Mouse (Mus musculus): ENCODE measurements around the gene Tcl1. TPM values are rescaled to one million over a fixed set of nuclear protein-coding genes. Genes with fewer than 3 reads are reported as not detected.
"Not testable (repeated sequence)": the region's sequence is repeated elsewhere in the genome, so short reads cannot be mapped to it uniquely, and the experiment has no call there.

Tcl1 gene
- total RNA-seq (2022) = not detected

DNA sequence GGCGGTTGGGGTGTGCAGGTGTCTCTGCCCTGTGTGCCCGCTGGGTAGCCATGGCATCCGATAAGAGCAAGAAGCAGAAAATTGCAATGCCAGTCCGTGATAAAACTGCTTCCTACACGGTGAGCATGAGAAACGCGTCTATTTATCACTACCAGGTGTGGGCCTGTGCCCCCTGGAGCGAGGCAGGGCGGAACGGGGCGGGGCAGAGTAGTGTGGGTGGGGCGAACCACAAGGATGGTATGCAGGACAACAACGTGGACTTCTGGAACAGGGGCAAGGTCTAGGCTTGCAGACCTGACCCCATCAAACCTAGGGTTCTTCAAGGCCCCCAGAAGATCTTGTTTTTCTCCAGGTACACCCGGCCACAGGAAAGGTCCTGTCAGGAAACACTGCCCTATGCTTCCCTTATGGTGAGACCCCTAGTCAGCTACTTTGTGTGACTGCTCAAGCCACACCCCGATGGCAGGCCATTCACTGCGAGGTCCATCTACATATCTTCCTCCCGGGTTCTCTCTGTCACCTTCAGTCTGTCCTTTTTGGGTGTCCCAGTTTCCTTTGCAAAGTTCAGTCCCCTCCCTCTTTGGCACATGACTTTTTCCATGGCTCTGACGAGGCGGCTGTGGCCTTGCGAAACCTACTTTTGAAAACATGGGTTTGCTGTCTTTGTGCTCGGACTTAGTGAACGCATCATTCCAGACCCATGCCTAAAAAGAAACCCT, at the start of gene Tcl1:
Tcl1 (minus strand) TSS at position 193 of the 719 bp plus-strand sequence.
- no peak for DNase-seq

DNA sequence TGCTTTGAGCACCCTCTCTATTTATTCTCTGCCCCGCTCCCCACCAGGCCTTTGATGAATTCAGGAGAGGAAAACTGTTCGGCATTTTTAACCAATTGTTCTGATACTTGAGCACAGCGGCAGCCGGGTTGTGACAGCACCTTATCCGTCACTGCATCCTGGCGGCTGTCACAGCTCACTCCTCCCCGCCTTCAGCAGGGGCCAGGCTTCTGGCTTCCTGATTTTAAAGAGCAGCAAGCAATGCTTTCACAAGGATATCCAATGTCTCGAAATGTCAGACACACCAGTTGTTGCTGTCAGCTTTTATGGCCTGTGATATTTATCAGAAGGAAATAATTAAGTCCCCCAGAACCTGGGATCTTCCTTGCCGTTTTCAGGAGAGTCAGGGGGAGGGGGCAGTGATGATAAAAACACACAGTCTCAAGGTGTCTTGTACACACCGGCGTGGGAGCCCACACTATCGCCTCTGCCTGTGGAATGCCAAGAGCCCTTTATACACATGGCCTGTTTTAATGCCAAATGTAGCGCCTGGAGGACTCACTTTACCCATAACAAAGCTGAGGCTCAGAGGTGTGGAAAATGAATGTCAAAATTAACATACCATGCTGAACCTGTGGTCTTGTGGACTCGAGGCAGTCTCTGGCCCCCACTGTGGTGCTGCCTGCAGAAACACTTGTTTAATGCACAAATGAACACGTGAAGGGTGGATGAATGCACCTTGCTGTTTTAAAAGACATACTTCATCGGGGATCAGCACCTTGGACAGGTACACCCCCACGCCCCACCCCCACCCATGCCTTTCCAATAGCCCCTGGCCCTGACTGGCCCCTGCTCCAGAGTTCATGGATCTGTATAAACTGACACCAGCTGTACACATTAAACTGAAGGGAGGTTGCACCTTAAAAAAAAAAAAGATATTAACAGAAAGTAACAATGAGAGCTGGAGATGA, 48.7 kb upstream of the Tcl1 start:
- no peak for DNase-seq

DNA sequence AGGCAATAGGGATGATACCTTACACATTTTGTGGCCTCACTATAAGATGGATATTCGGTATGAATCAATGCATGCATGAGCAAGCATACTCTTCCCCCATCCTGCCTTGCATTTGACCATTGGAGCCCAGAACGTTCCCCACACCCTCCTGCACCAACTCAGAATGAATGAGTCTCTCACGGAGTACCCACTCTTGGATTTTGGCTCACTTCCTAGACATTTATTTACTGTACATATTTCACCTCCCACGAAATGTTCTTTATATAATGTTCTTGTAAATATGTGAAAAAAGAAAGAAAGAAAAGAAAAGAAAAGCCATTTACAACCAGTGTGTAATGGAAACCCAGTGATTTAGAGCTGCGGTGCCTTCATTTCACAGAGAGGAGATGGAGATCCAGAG, 44.5 kb upstream of the Tcl1 start:
- no peak for DNase-seq

DNA sequence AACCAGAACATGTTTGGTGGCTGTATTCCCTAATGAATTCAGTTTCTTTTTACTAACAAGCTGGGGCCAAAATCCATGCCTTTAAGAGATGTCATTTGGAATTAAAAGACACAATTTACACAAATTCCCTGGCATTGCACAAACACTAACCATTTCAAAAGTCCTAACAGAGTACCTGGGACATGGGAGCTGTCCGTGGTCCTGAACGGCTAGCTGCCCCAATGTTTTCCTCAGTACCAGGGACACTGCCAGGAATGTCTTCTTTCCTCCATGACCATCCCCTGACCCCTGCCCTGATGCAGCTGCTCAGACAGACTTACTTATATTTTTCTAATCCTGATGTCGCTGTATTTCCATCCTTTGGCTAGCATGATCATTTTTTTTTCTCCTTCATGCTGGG, 43.5 kb upstream of the Tcl1 start:
- peak; percentile 5 for DNase-seq

DNA sequence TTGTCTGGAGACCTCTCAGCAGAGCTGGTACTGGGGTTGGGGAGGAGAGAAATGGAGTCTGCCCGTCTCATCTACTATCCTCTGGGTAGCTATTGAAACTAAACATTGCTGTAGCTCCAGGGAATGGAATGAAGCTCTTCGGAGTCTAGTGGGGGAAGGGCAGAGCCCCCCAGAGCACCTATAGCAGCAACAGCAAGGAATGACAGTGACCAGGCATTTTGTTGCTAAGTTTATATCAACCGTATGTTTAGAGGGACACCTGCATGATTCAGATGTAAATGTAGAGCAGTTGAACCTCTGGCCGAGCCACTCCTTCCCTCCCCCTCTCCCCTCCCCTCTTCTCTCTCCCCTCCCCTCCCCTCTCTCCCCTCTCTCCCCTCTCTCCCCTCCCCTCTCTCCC, 36.6 kb upstream of the Tcl1 start:
- no peak for DNase-seq

DNA sequence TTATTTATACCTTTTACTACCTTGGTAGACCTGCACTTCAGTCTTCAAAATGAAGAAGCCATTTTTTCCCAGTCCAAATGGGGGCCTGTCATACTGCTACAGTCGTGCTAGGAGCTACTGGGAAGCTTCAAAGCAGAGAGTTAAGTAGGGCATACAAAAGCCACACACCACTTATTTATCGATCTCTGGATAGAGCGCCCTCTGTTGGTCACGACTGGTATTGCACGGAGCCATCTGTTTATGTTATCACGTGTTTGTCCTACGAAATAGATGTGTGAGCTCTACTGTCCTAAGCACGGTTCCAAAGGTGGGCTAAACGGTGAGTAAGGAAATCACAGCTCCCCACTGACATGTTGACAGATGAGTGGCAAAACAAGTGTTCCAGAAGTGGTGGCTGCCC, 36.2 kb upstream of the Tcl1 start:
- DNase-seq = no peak

DNA sequence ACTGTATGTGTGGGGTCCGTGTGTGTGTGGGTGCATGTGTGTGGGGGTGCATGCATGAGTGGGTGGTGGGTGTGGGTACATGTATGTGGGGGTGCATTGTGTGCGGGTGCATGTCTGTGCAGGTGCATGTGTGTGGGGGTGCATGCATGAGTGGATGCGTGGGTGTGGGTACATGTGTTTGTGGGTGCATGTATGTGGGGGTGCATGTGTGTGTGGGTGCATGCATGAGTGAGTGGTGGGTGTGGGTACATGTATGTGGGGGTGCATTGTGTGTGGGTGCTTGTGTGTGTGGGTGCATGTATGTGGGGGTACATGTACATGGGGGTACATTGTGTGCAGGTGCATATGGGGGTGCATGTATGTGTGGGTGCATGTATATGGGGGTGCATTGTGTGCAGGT, 31.2 kb upstream of the Tcl1 start:
- no peak for DNase-seq

DNA sequence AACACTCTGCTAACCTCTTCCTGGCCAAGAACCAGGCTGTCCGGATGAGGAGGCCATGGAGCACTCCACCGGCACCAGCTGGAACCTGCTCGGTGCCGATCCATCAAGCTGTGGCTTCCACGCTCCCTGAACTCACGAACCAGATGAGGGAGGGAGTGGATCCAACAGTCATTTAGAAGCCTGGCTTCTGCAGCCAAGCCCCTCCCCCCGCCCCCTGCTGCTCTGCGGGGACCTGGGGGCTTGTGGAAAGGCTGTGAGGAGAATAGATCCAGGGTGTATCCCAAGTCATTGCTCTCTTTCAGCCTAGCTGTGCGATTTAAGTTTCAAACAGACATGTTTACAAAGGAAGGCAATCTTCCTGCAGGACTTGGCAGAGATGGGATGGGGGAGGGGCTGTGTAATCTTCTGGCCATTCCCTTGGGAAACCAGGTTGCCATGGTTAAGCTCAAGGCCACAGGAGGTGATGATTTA, 26.2 kb upstream of the Tcl1 start:
- DNase-seq = no peak

DNA sequence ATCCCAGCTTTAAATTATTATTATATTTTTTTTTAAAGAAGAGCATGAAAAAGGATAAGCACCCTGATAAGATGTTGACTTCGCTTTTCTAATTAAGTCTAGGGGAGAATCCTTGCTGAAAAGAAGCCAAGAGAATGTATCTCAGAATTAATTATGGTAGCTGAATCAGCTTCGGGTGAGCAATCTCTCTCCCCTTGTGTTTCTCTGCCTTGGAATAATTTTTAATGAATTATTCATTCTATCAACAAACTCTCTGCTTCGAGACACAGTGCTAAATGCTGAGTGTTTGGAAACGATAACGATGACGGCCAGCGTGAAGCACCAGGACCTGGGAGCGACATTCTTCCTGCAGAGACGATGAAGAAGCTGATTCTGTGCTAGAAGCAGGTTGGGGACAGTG, 16.5 kb upstream of the Tcl1 start:
- no peak for DNase-seq

DNA sequence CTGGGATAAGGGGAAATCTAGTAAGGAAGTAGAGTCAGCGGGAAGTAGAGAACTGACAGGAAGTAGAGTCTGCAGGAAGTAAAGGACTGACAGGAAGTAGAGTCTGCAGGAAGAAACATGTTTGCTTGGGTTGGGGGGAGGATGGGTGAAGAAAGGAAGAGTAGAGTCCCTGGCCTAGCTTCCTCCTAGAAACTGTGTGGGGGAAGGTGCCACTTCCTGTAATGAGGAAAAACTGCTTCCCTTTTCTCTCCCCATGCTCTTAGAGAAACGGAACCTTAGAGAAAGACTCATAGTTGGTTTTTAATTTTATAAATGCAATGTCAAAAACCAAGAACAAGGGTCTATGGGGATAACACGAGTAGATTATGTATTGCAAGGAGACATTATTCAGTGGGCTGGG, 12.5 kb upstream of the Tcl1 start:
- DNase-seq = no peak

DNA sequence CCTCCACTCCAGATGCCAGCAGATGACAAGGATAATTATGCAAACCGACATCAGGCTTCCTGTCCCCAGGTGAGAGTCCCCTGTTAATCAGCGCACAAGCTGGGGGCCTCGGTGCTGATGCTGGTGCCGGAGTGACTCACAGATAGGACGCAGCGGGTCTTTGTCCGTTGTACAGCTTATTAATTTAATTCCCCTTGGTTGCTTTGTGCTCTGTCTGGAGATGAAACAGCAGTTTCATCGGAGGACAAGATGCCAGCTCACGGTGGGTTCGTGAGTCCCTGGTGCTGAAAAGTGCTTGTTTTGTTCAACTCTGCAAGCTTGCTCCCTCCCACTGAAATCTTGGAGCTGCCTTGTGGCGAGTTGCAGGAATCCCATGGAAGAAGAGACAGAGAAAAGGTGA, 11.8 kb upstream of the Tcl1 start:
- no peak for DNase-seq

DNA sequence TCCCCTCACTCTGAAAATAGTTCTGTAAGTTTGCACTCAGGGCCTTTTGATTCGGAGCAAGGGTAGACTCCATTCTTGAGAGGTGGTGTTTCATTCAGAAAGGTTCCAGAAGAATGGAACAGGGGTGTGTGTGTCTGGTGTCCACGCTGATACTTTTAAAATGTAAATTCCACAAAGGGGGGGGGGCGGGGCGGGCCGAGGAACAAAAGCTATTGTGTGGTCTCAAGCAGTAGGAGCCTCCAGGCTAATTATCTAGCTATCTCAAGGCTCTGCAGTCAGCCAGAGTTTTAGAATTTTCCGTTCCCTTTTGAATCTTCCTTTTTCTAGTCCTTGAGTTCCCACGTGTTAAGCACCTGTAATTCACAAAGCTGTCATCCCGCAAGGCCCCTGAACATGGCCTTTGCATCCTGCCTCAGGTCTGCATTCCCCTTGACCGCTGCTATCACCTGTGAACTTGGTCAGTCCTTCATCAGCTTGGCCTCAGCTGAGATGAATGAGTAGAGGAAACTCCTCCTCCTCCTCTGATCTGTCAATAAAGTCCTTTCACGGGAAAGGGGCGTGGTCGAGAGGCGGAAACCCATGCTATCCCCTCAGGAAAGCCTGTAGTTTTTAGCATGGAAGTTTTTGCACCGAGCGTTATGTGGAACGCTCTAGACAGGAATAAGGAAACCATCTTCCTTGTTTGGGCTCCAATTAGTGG, 2.2 kb upstream of the Tcl1 start:
- no peak for DNase-seq

DNA sequence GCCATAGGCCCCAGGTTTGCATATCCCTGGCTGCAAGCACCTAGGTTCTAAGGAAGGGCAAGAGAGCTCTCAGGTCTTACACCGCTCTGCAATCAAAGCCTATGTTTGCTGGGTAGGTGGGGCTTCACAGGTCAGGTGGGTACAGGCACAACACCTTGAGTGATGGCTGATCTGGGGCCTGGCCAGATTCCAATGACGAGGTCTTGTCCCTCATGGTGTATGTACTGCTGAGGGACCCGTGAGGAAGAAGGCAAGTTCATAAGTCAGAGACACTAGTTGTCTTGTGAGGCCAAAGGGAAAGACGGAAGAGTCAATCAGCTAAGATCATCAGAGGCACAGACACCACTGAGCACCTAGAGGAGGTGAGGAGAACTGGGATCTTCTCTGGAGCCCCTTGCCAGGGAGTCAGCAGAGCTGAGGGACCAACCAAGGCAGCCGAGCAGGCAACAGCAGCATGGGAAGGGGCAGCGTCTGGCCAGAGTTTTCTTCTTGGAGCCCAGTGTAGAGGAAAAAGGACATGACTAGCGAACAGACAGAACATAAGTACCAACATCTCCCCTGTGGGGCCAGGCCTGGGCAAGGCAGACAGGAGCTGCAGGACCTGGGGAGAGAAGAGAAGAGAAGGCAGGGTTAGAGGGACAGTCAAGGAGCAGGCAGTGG, 5.4 kb downstream of the Tcl1 start:
- no peak for DNase-seq

DNA sequence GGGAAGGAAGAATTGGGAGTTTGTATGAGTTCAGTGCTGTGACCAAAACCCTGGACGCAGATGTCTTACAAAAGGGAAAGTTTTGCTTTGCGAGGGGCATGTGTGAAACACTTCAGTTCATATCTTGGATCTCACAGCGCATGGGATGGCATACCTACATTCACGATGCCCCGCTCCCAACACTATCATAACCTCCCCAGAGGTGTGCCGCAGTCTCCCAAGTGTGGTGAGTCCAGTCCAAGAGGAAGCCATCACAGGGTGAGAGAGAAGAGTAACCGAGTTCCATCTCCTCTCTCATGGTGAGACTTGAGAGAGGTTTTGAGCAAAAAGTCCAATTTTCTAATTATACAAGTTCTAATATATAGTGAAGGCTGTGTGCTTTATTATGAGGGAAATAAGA, 13.4 kb downstream of the Tcl1 start:
- no peak for DNase-seq

DNA sequence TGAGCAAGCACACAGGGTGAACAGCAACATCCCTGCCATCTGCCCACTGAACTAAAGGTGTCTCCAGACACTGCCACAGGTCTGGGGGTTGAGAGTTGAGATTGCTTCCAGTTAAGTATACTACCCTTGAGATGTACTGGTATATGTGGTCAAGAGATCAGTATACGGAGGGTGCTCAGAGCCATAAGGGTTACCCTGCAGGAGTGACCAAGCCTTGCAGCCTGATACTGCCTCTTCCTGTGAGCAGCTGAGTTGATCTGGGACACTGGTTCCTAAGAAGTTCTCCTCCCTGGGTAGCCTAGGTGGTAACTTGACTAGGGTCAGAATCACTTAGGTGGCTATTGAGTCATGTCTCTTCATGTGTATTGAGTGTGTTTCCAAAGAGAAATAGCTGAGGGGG, 14.2 kb downstream of the Tcl1 start:
- DNase-seq = no peak

DNA sequence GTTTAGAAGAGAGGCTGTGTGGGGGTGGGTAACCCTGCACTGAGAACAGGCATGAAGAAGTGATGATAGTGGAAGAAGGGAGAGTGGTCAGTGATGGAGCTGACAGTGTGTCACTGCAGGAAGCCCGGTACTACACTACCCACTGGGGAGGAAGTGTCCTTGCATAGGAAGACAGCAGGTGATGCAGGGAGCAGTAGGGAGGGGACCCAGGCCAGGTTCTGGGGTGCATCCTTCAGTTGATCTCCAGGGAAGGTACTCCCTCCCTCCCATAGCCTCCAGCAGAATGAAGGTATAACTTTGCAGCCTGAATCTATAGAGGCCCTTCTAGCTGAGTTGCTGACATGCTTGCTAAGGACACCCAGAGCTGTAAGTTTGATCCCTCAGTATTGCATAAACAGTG, 15.5 kb downstream of the Tcl1 start:
- no peak for DNase-seq

DNA sequence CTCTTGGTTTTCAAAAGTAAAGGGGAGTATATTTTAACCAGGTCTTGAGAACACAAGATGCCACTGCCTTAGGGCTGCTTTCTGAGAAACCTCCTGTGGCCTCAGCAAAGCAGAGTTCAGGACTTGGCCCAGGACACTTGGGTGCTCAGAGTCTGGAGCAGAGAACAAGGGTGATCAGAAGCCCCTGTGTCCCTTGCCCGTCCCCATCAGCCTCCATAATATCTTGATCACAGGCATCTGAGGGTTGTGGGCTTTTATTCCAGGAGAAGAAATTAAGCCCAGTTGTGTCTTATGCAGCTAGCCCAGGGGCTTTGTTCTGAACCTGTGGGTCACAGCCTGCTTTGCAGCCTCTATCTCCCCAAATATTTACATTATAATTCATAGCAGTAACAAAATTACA, 20.9 kb downstream of the Tcl1 start, which contains the start of gene Tcl1b4:
Tcl1b4 (plus strand) TSS at position 301 of the 400 bp plus-strand sequence.
- DNase-seq = not testable (repeated sequence)

DNA sequence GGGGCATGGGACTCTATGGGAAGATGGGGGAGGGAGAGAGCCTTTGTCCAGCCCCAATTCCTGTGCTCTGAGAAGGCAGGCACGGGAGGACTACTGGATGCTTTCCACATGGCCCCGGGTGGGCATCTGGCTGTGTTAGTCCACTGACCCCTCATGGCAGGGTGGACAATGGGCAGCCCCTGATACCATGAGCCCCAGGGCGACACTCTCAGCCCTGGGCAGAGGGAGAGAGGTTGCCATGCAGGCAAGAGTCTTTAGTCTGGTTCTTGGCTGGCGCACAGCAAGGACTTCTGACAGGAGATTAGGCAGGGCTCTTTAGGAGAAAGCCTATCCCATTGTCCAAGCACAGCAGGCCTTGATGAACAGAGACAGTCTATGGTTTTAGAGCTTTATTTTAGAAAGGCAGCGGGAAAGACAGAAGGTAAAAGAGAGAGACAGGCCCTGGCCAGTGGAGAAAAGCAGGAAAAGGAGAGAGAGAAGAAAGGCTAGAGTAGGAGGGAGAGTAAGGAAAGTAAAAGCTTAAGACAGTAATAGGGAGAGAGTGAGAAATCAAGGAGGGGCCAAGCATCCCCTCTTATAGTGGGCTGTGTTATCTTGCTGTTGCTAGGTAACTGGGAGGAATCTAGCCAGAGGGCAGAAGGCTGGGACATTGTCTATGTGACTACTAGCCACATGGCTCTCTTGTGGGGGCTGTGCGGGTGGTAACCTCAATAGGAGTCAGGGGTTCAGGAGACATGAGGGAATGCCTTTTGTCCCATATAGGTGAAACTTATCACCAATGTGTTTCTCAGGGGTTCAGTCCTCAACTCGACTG, 22.7 kb downstream of the Tcl1 start:
- DNase-seq = not testable (repeated sequence)

DNA sequence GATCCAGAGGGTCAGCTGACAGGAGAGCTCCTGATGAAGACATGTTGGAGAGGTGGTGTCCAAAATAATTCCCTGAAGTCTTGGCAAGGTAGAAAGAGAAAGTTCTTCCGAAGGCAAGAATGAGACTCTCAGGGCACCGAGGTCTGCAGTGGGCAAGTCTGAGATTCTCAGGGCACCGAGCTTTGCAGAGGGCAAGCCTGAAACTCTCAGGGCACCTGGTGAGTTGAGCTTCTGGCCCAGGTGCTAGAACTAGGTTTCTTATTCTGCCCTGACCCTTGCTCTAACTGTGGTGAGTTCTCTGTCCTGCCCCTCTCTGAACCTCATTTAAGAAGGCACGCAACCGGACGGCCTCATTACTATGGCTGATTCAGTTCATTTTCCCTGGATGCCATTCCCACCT, 31.9 kb downstream of the Tcl1 start, which contains the start of gene Tcl1b3:
Tcl1b3 (plus strand) TSS at position 301 of the 400 bp plus-strand sequence.
- DNase-seq = not testable (repeated sequence)

DNA sequence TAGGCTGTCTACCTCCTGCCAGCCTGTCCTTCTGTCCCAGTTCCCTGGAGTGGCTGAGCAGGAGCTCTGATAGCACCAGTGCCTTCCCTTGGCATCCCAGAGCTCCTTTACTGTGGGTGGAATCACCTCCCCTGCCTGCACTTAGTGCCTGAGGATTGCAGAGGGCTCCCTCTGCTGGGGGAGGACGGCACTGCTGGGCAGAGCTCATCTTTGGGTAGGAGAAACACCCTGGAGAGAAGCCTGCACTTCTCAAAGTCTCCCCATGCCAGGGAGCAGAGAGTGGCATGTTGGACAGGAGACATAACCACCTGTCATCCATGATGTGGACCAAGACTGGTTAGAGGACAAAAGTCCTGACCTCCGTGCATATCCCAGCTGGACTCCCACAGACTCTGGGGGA, 33.6 kb downstream of the Tcl1 start:
- DNase-seq = not testable (repeated sequence)

DNA sequence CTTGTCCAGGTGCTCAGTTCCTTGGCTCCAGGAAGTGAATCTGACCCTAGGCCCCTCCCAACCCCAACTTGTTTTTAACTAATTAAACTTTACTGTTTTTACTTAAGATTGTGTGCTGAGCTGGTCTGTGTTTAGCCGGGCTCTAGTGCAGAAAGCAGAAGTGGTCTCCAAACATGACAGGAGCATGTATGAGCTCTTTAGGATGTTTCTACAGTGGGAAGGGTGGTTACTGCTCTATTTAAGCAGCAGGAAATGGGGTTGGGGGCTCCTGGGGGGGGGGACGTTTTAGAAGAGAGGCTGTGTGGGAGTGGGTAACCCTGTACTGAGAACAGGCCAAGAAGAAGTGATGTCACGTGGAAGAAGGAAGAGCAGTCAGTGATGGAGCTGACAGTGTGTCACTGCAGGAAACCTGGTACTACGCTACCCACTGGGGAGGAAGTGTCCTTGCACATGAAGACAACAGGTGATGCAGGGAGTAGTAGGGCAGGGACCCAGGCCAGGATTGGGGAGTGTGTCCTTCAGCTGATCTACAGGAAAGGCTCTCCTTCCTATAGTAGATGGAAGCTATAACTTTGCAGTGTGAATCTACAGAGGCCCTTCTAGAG, 41.5 kb downstream of the Tcl1 start:
- DNase-seq = not testable (repeated sequence)

All from adrenal gland, adult 8-10 months (tissue).